Mouse (Mus musculus) myocyte (in vitro differentiated cells): Measurements from ENCODE around the gene Sgsm2. TPM values are rescaled to one million over a fixed set of nuclear protein-coding genes. Genes with fewer than 3 reads are reported as not detected.
A peak's percentile ranks its signal among the peaks of the same experiment; 100 is the strongest.

Experiments
- H3K27me3 ChIP-seq: one replicate; pipeline ENCODE4 v1.6.1; 2011; ENCODE audit not compliant: control insufficient read depth, insufficient read depth, insufficient read length
- H3K36me3 ChIP-seq: one replicate; pipeline ENCODE4 v1.6.1; 2011; ENCODE audit not compliant: control insufficient read depth, insufficient read depth
- H3K4me2 ChIP-seq: one replicate; pipeline ENCODE4 v1.6.1; 2011; ENCODE audit warnings: low read depth, control low read depth
- H3K4me3 ChIP-seq: one replicate; pipeline ENCODE4 v1.5.1; 2011; ENCODE audit warnings: mild to moderate bottlenecking, control low read depth, moderate library complexity
- H3K79me2 ChIP-seq: one replicate; pipeline ENCODE4 v1.6.1; 2011; ENCODE audit not compliant: control insufficient read depth, insufficient read depth
- H3ac ChIP-seq: one replicate; pipeline ENCODE4 v1.6.1; 2011; ENCODE audit not compliant: control insufficient read depth, insufficient read length
- CEBPB ChIP-seq: IDR thresholded peaks from 2 replicates; pipeline ENCODE4 v1.6.1; 2011; ENCODE audit warnings: mild to moderate bottlenecking, moderate library complexity; ENCODE audit not compliant: poor library complexity, insufficient read depth, severe bottlenecking
- E2F4 ChIP-seq: IDR thresholded peaks from one replicate; pipeline ENCODE4 v1.6.1; 2011; ENCODE audit warnings: mild to moderate bottlenecking, control low read depth, moderate library complexity; ENCODE audit not compliant: insufficient read depth
- MAX ChIP-seq: IDR thresholded peaks from one replicate; pipeline ENCODE4 v1.6.1; 2011; ENCODE audit warnings: low read depth, mild to moderate bottlenecking, control low read depth
- MYOD1 ChIP-seq, 3 experiments: IDR thresholded peaks; one replicate each; pipeline ENCODE4 v1.6.1; 2011; ENCODE audit warnings: control low read depth in 2 of 3, low read depth in 2 of 3, mild to moderate bottlenecking in 2 of 3, moderate library complexity in 1 of 3; ENCODE audit not compliant: insufficient read length in 2 of 3, control insufficient read depth in 1 of 3
- MYOG ChIP-seq, 3 experiments: IDR thresholded peaks; one replicate each; pipeline ENCODE4 v1.6.1; 2011; ENCODE audit warnings: control low read depth in 2 of 3, low read depth in 2 of 3, mild to moderate bottlenecking in 2 of 3; ENCODE audit not compliant: insufficient read length in 2 of 3, control insufficient read depth in 1 of 3, insufficient read depth in 1 of 3
- POLR2A ChIP-seq: IDR thresholded peaks from one replicate; pipeline ENCODE4 v1.6.1; 2011; ENCODE audit warnings: low read depth, mild to moderate bottlenecking, control low read depth, moderate library complexity; ENCODE audit not compliant: insufficient read length
- POLR2AphosphoS2 ChIP-seq: IDR thresholded peaks from one replicate; pipeline ENCODE4 v1.6.1; 2011; ENCODE audit warnings: low read depth, control low read depth; ENCODE audit not compliant: insufficient read length
- REST ChIP-seq: IDR thresholded peaks from one replicate; pipeline ENCODE4 v1.6.1; 2011; ENCODE audit warnings: mild to moderate bottlenecking, control low read depth, moderate library complexity; ENCODE audit not compliant: insufficient read depth, insufficient read length
- SRF ChIP-seq: IDR thresholded peaks from one replicate; pipeline ENCODE4 v1.6.1; 2011; ENCODE audit warnings: low read depth; ENCODE audit not compliant: control insufficient read depth, insufficient read length
- TCF12 ChIP-seq: IDR thresholded peaks from one replicate; pipeline ENCODE4 v1.6.1; 2011; ENCODE audit warnings: mild to moderate bottlenecking, control low read depth; ENCODE audit not compliant: poor library complexity, insufficient read depth, severe bottlenecking
- TCF3 ChIP-seq: IDR thresholded peaks from one replicate; pipeline ENCODE4 v1.6.1; 2011; ENCODE audit warnings: low read depth, control low read depth; ENCODE audit not compliant: insufficient read length
- USF1 ChIP-seq: IDR thresholded peaks from one replicate; pipeline ENCODE4 v1.6.1; 2011; ENCODE audit warnings: low read depth, mild to moderate bottlenecking, control low read depth, moderate library complexity
- polyA plus RNA-seq: library from polyadenylated mRNA; unstranded; fragments of >200 nt; fragmentation: generic; extraction: Trizol; gene quantifications from one replicate; pipeline ENCODE4 v1.2.1, GENCODE M21; 2012; ENCODE audit warnings: missing spikeins

Gene Sgsm2
- polyA plus RNA-seq, 1 experiment, result 12.3 TPM

GRCm38 (mm10) chr11:74834650-74835277 is 62.1 kb downstream of the Sgsm2 start:
- peak overlapping the region; percentile 83 for H3K4me2 ChIP-seq
- H3K36me3 ChIP-seq, result no peaks in the 10 kb centered on the region
- H3K27me3 ChIP-seq, result no peaks in the 10 kb centered on the region
- H3K4me3 ChIP-seq, result no peak overlapping the region
- no peak overlapping the region for H3ac ChIP-seq
- TF ChIP-seq POLR2AphosphoS2 (no peak), E2F4 (no peak), MYOG (IDR thresholded peaks at IDR 0.05; ENCODE audit: control insufficient read depth in 1 of 3, insufficient read depth in 1 of 3, insufficient read length in 2 of 3, low read depth in 2 of 3) (no peak)
- peaks cover 44% of the 10 kb centered on the region for H3K79me2 ChIP-seq

- Histone ChIP-seq H3K4me2 (peak overlapping the region; percentile 83), H3K27me3 (no peaks in the 10 kb centered on the region), H3ac (no peak overlapping the region), H3K36me3 (no peaks in the 10 kb centered on the region), H3K79me2 (peaks cover 40% of the 10 kb centered on the region), H3K4me3 (no peak overlapping the region)
- TF ChIP-seq REST (no peak), SRF (no peak), TCF3 (no peak), USF1 (no peak), POLR2A (no peak), MYOD1 (IDR thresholded peaks at IDR 0.05; ENCODE audit: control insufficient read depth in 1 of 3, insufficient read length in 2 of 3, low read depth in 2 of 3) (no peak), CEBPB (no peak), TCF12 (no peak), MAX (no peak), MYOG (IDR thresholded peaks at IDR 0.05; ENCODE audit: control insufficient read depth in 1 of 3, insufficient read depth in 1 of 3, insufficient read length in 2 of 3, low read depth in 2 of 3) (no peak), POLR2AphosphoS2 (no peak), E2F4 (no peak)
These were observed 62.6 kb downstream of the Sgsm2 start for GRCm38 (mm10) chr11:74834359-74834638.

- H3K36me3 ChIP-seq, result no peaks in the 10 kb centered on the region
- no peaks in the 10 kb centered on the region for H3K27me3 ChIP-seq
- TF ChIP-seq E2F4, result no peak
- TF ChIP-seq TCF12, result no peak
- TF ChIP-seq SRF, result no peak
- peak overlapping the region; percentile 82 for H3K4me3 ChIP-seq
- peaks cover 36% of the 10 kb centered on the region for H3K79me2 ChIP-seq
- H3ac ChIP-seq, result no peak overlapping the region
- H3K4me2 ChIP-seq, result peak overlapping the region; percentile 83
These were observed 63.1 kb downstream of the Sgsm2 start for GRCm38 (mm10) chr11:74833536-74834358.

DNA sequence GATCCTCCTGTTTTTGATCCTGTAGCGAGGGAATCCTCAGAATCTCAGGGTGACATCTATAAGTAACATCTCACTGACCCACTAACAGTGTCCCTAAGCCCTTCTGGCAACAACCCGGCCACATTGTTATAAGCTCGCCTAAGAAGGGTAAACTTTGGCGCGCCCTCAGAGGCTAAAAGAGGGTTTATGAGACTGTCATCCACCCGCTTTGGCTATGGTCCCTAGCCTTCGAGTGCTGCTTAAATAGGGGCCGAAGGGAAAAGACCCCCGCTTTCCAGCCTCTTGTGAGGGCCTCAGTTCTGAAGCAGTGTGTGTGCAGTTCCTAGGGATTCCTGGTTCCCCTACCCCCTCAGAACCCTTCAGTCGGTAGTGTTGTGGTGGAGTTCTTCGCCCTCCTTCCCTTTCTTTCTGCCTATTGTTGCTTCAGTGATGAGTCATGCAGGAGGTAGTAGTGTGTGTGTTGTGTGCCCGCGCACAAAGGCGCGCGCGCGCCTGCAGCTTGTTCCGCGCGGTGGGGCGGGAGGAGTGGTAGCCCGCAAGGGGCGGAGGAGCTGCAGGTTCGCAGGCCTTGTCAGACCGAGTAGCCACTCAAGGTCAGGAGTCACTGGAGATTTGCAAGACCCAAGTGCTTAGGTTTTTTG is 64.2 kb downstream of the Sgsm2 start:
- Histone ChIP-seq H3K79me2 (peaks cover 36% of the 10 kb centered on the region), H3ac (no peak overlapping the region), H3K4me3 (peak overlapping the region; percentile 82), H3K4me2 (peak overlapping the region; percentile 83), H3K36me3 (no peaks in the 10 kb centered on the region), H3K27me3 (no peaks in the 10 kb centered on the region)
- TF ChIP-seq E2F4 (no peak), TCF3 (no peak), MAX (no peak), USF1 (no peak), MYOG (IDR thresholded peaks at IDR 0.05; ENCODE audit: control insufficient read depth in 1 of 3, insufficient read depth in 1 of 3, insufficient read length in 2 of 3, low read depth in 2 of 3) (no peak), REST (no peak), POLR2AphosphoS2 (no peak), CEBPB (no peak), POLR2A (no peak), SRF (no peak), TCF12 (no peak), MYOD1 (IDR thresholded peaks at IDR 0.05; ENCODE audit: control insufficient read depth in 1 of 3, insufficient read length in 2 of 3, low read depth in 2 of 3) (no peak)
